ENCODE assay signal across 23 mouse cellular contexts in genomic region chr1:175574129-175574528, GRCm38 (mm10). TPM values are rescaled to one million over a fixed set of nuclear protein-coding genes. Genes with fewer than 3 reads are reported as not detected.
"Had no signal": no experiment of that assay in that cellular context is flagged by ENCODE, and none has a peak within 500 bp of the region (broad histone marks: within the 10 kb centered on the region; RNA-seq: fewer than 3 reads in every experiment).

No protein-coding gene starts in this region.

- ATAC-seq: liver, postnatal 0 days; lung, postnatal 0 days; midbrain, embryonic 16.5 days had no signal

- H3K27ac ChIP-seq: liver, embryonic 15.5 days; lung, embryonic 15.5 days; macrophage; midbrain, embryonic 12.5 days; neural tube, embryonic 13.5 days; neural tube, embryonic 15.5 days; stomach, embryonic 15.5 days; stomach, postnatal 0 days had no signal

- H3K9ac ChIP-seq: liver, embryonic 15.5 days; liver, postnatal 0 days; lung, embryonic 15.5 days; midbrain, embryonic 12.5 days; neural tube, embryonic 13.5 days; neural tube, embryonic 15.5 days; stomach, embryonic 15.5 days had no signal

- H3K9me3 ChIP-seq: liver, embryonic 15.5 days; lung, embryonic 15.5 days; midbrain, embryonic 12.5 days; neural tube, embryonic 13.5 days; neural tube, embryonic 15.5 days; stomach, embryonic 15.5 days had no signal

- H3K4me2 ChIP-seq: liver, embryonic 15.5 days; lung, embryonic 15.5 days; midbrain, embryonic 12.5 days; neural tube, embryonic 13.5 days; neural tube, embryonic 15.5 days; stomach, embryonic 15.5 days had no signal

- DNase-seq: liver, postnatal 0 days; lung, adult 2 months; lung, postnatal 14 days; lung, postnatal 36 days; midbrain, embryonic 14.5 days; retina, postnatal 1 day; right cerebral cortex, adult 18-20 months; right cerebral cortex, postnatal 25 days; right cerebral cortex, postnatal 4 days; thymus, adult 18-20 months; thymus, postnatal 14 days; thymus, postnatal 36 days had no signal

- H3K4me1 ChIP-seq: liver, embryonic 15.5 days; lung, embryonic 15.5 days; midbrain, embryonic 12.5 days; neural tube, embryonic 15.5 days; stomach, embryonic 15.5 days had no signal

- H3K4me3 ChIP-seq: liver, embryonic 15.5 days; lung, embryonic 15.5 days; midbrain, embryonic 12.5 days; myocyte; neural tube, embryonic 13.5 days; neural tube, embryonic 15.5 days; stomach, embryonic 15.5 days had no signal

- H3K27me3 ChIP-seq: liver, embryonic 15.5 days; lung, embryonic 15.5 days; midbrain, embryonic 12.5 days; neural tube, embryonic 13.5 days; neural tube, embryonic 15.5 days; stomach, embryonic 15.5 days had no signal

- H3K36me3 ChIP-seq: liver, embryonic 15.5 days; lung, embryonic 15.5 days; midbrain, embryonic 12.5 days; neural tube, embryonic 13.5 days; neural tube, embryonic 15.5 days; stomach, embryonic 15.5 days had no signal

RNA-seq across cellular contexts. Expression of gene Kmo, which starts 46.1 kb away (rescaled TPM):
- polyA plus RNA-seq: midbrain, embryonic 14.5 days; midbrain, embryonic 16.5 days; myocyte had no signal
